Mouse (Mus musculus) embryo, embryonic 11 days (tissue): Measurements from ENCODE around the gene Igfbp2.

Experiments
- DNase-seq: peaks from one replicate; pipeline ENCODE4 v3.0.0-alpha.2; 2015

The Igfbp2 gene

GRCm38 (mm10) chr1:72873511-72874286 lies 49.4 kb downstream of the Igfbp2 start:
- peak; percentile 77 for DNase-seq

GRCm38 (mm10) chr1:72874287-72875211 lies 50.2 kb downstream of the Igfbp2 start, which contains the start of gene Igfbp5:
TSS of gene Igfbp5 (minus strand) at chr1:72874884.
- peak; percentile 87 for DNase-seq

- DNase-seq, result no peak
These were observed 51.4 kb downstream of the Igfbp2 start for GRCm38 (mm10) chr1:72875708-72876107.

GRCm38 (mm10) chr1:72876111-72876510 lies 51.8 kb downstream of the Igfbp2 start:
- peak; percentile 58 for DNase-seq

GRCm38 (mm10) chr1:72877892-72878291 lies 53.6 kb downstream of the Igfbp2 start:
- peak; percentile 72 for DNase-seq

- DNase-seq, result no peak
These were observed 54.4 kb downstream of the Igfbp2 start for GRCm38 (mm10) chr1:72878473-72879318.

- no peak for DNase-seq
These were observed 55.0 kb downstream of the Igfbp2 start for GRCm38 (mm10) chr1:72879319-72879634.

- DNase-seq, result no peak
These were observed 61.0 kb downstream of the Igfbp2 start for GRCm38 (mm10) chr1:72885111-72885818.

- no peak for DNase-seq
These were observed 61.5 kb downstream of the Igfbp2 start for GRCm38 (mm10) chr1:72885819-72886169.

- DNase-seq, result no peak
These were observed 63.6 kb downstream of the Igfbp2 start for GRCm38 (mm10) chr1:72887910-72888309.

GRCm38 (mm10) chr1:72895821-72896220 lies 71.5 kb downstream of the Igfbp2 start:
- no peak for DNase-seq
